Mouse (Mus musculus): Measurements from ENCODE around the gene Alpl.

- TF ChIP-seq POLR2A (IDR thresholded peaks at IDR 0.05; ENCODE audit: borderline replicate concordance, extremely low read depth, insufficient read depth, insufficient read length, poor library complexity, severe bottlenecking), result no peak
- TF ChIP-seq CTCF (IDR thresholded peaks at IDR 0.05; ENCODE audit: borderline replicate concordance, extremely low read depth, insufficient read depth, insufficient read length), result no peak
These were observed 97.9 kb downstream of the Alpl start for GRCm38 (mm10) chr4:137698076-137698985.
